Mouse (Mus musculus) intestine, embryonic 14.5 days (tissue): ENCODE measurements around the gene Tenm1. TPM values are rescaled to one million over a fixed set of nuclear protein-coding genes. Genes with fewer than 3 reads are reported as not detected.

ENCODE experiments used
- polyA plus RNA-seq: library from polyadenylated mRNA; unstranded; fragments of >200 nt; fragmentation: Nextera tagmentation; extraction: Ambion mirVana; gene quantifications from 2 replicates; pipeline ENCODE4 v1.2.1, GENCODE M21; 2014

Tenm1 gene
- polyA plus RNA-seq, 1 experiment from 2014 or later: 1.1 TPM

Other genes starting within 250 kb of the Tenm1 start
- not detected in 2 replicates for gene Tex13c1, start 162.0 kb upstream of the Tenm1 start, polyA plus RNA-seq